Mouse (Mus musculus) frontal cortex, postnatal 25 days (tissue): ENCODE data around the gene Gm21863.
"Not testable (repeated sequence)": the region's sequence is repeated elsewhere in the genome, so short reads cannot be mapped to it uniquely, and the experiment has no call there.

ENCODE experiments used
- DNase-seq, 2 experiments: peaks; one replicate each; pipeline ENCODE4 v3.0.0; 2022; ENCODE audit warnings: low spot score in 2 of 2

Gm21863 gene

GRCm38 (mm10) chr12:19953869-19954555, at the start of gene Gm21863:
Gm21863 (plus strand) TSS chr12:19954505.
- not testable (repeated sequence) for DNase-seq

GRCm38 (mm10) chr12:19928049-19928448, 26.3 kb upstream of the Gm21863 start:
- DNase-seq, result not testable (repeated sequence)
